Mouse (Mus musculus) cerebellum, postnatal 14 days (tissue): ENCODE data around the gene Crocc.

Source experiments
- DNase-seq, 2 experiments: peaks; one replicate each; pipeline ENCODE4 v3.0.0; 2021; ENCODE audit warnings: mixed read lengths in 2 of 2

The Crocc gene

GRCm38 (mm10) chr4:141060426-141061301 is at the start of gene Crocc:
Gene Crocc, minus strand, starts transcription at chr4:141060550.
- peak; percentile 100 for DNase-seq

- no peak for DNase-seq
Observed at GRCm38 (mm10) chr4:141108196-141108732, 47.9 kb upstream of the Crocc start.

GRCm38 (mm10) chr4:141106526-141107183 is 46.3 kb upstream of the Crocc start:
- DNase-seq, result no peak

GRCm38 (mm10) chr4:141101855-141102254 is 41.5 kb upstream of the Crocc start:
- peak in 1 of 2 experiments; percentile 67 for DNase-seq

- DNase-seq, result no peak
Observed at GRCm38 (mm10) chr4:141101291-141101690, 40.9 kb upstream of the Crocc start.

GRCm38 (mm10) chr4:141099956-141100355 is 39.6 kb upstream of the Crocc start:
- DNase-seq, result no peak

- no peak for DNase-seq
Observed at GRCm38 (mm10) chr4:141098935-141099334, 38.6 kb upstream of the Crocc start.

- DNase-seq, result no peak
Observed at GRCm38 (mm10) chr4:141096710-141097109, 36.4 kb upstream of the Crocc start.

GRCm38 (mm10) chr4:141095016-141095415 is 34.7 kb upstream of the Crocc start:
- peak in 1 of 2 experiments; percentile 46 for DNase-seq

- no peak for DNase-seq
Observed at GRCm38 (mm10) chr4:141088714-141089113, 28.4 kb upstream of the Crocc start.

- no peak for DNase-seq
Observed at GRCm38 (mm10) chr4:141088033-141088432, 27.7 kb upstream of the Crocc start, which contains the start of gene Spata21. Gene Spata21, plus strand, starts transcription at chr4:141088333.

GRCm38 (mm10) chr4:141086862-141087261 is 26.5 kb upstream of the Crocc start:
- no peak for DNase-seq

- DNase-seq, result no peak
Observed at GRCm38 (mm10) chr4:141078510-141079137, 18.3 kb upstream of the Crocc start.

- peak; percentile 97 to 98 for DNase-seq
Observed at GRCm38 (mm10) chr4:141077681-141078509, 17.5 kb upstream of the Crocc start, which contains the start of gene Necap2. Gene Necap2, minus strand, starts transcription at chr4:141078357.

GRCm38 (mm10) chr4:141076761-141077506 is 16.6 kb upstream of the Crocc start:
- no peak for DNase-seq

GRCm38 (mm10) chr4:141074109-141074508 is 13.8 kb upstream of the Crocc start:
- no peak for DNase-seq

- peak; percentile 49 to 58 for DNase-seq
Observed at GRCm38 (mm10) chr4:141073661-141074060, 13.3 kb upstream of the Crocc start.

- DNase-seq, result no peak
Observed at GRCm38 (mm10) chr4:141072502-141072901, 12.2 kb upstream of the Crocc start.

GRCm38 (mm10) chr4:141069731-141070130 is 9.4 kb upstream of the Crocc start:
- peak; percentile 73 to 85 for DNase-seq

- no peak for DNase-seq
Observed at GRCm38 (mm10) chr4:141068655-141069054, 8.3 kb upstream of the Crocc start.

GRCm38 (mm10) chr4:141067516-141068046 is 7.2 kb upstream of the Crocc start:
- DNase-seq, result peak; percentile 40 to 47
